Mouse (Mus musculus) embryonic fibroblast, embryonic 13.5 days (primary cell): Measurements from ENCODE around the gene Fam228b.

Experiments
- CTCF ChIP-seq: IDR thresholded peaks from 2 replicates; pipeline ENCODE4 v1.5.1; 2011; ENCODE audit warnings: mild to moderate bottlenecking, control low read depth, low read length, moderate library complexity, borderline replicate concordance; ENCODE audit not compliant: insufficient read depth
- POLR2A ChIP-seq: IDR thresholded peaks from 2 replicates; pipeline ENCODE4 v1.6.1; 2011; ENCODE audit warnings: low read depth, mild to moderate bottlenecking, control low read depth, low read length, moderate library complexity

DNA sequence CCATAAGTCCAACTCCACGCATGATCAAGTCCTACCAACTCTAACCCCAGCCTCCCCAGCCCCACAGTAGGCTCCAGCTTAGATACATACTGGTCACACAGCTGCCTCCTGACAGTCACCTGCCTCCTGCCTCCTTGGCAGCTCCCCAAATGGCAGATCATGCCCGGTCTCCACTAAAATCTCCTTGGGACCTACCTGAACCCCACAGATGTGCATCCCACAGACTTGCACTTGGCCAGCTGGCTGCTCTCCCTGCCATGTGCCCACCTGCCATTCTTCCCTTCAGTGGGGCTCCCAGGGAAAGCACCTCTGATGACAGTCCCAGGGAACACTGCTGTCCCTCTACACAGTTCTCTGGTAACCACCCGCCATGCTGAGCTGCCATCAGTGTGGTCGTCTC lies 60.8 kb downstream of the Fam228b start:
- TF ChIP-seq POLR2A: no peak
- TF ChIP-seq CTCF: no peak
